Mouse (Mus musculus): Measurements from ENCODE around the gene Ctdsp1.

DNA sequence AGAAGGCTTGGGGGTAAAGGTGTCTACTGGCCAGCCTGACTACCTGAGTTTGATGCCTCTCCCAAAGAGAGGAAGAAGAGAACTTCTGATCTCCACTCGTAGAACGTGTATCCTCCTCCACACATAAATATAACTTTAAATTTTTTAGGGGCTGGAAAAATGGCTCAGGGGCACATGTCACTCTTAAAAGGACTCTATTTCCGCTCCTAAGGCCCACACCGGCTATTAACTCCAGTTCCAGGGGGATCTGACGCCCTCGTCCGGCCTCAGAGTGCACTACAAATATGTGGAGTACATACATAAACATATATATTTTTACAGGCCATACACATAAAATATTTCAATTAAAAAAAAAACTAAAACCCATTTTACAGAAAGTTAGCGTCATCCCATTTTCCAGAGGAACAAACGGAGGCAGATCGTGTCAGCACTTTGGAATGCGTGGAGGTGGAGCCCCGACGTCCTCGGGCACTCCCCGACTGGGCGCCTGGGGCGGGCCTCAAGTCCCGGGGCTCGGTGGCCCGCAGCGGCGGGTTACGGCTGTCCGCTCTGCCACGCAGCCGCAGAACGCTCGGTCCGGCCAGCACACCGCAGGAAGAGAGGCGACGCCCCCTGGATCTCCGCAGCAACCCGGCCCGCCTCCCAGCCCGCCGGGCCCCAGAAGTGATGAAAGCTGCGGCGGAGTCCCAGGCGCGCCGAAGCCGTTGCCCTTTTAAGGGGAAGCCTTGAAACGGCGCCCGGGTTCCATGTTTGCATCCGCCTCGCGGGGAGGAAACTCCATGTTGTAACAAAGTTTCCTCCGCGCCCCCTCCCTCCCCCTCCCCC lies at the start of gene Ctdsp1:
- TF ChIP-seq CTCF (IDR thresholded peaks at IDR 0.05; ENCODE audit: extremely low read depth, insufficient read length, insufficient replicate concordance, low read depth, low read length) (no peak), POLR2A (IDR thresholded peaks at IDR 0.05; ENCODE audit: low read depth, low read length) (peak; percentile 35; the same call in 1 of the 2 replicates)
